9 mouse cellular contexts compared by ENCODE assay signal in genomic region chr3:55423640-55424397, GRCm38 (mm10). TPM values are rescaled to one million over a fixed set of nuclear protein-coding genes. Genes with fewer than 3 reads are reported as not detected.
DNase-seq lines count a peak whose midpoint lies in the region; ATAC-seq and TF ChIP-seq lines count a peak whose summit lies in the region.
"Had no signal": no experiment of that assay in that cellular context is flagged by ENCODE, and none has a peak within 500 bp of the region (broad histone marks: within the 10 kb centered on the region; RNA-seq: fewer than 3 reads in every experiment).

No protein-coding gene starts in this region.

- H3K4me2 ChIP-seq in hindbrain, embryonic 13.5 days = peak overlapping the region; percentile 40
- peak overlapping the region; percentile 46 for H3K4me2 ChIP-seq in midbrain, embryonic 12.5 days (replicated peaks)
- H3K4me2 ChIP-seq in liver, postnatal 0 days (ENCODE audit: low read depth, low read length) = no peak overlapping the region

- H3K9ac ChIP-seq in hindbrain, embryonic 13.5 days = peak overlapping the region; percentile 26; the same call in 1 of the 2 replicates
- no peak overlapping the region for H3K9ac ChIP-seq in midbrain, embryonic 12.5 days (replicated peaks)
- H3K9ac ChIP-seq in liver, postnatal 0 days (replicated peaks) = no peak overlapping the region

- 9% methylated on average over 11 of the region's 11 CpGs for WGBS in hindbrain, embryonic 13.5 days
- WGBS in midbrain, embryonic 12.5 days = 20% methylated on average over 11 of the region's 11 CpGs
- 38% methylated on average over 11 of the region's 11 CpGs for WGBS in liver, postnatal 0 days (ENCODE audit: insufficient replicate concordance)

- peaks cover 51% of the 10 kb centered on the region for H3K4me1 ChIP-seq in hindbrain, embryonic 13.5 days (replicated peaks)
- H3K4me1 ChIP-seq in midbrain, embryonic 12.5 days = peaks cover 42% of the 10 kb centered on the region
- no peaks in the 10 kb centered on the region for H3K4me1 ChIP-seq in liver, postnatal 0 days (ENCODE audit: insufficient read depth)

- no peaks in the 10 kb centered on the region for H3K27me3 ChIP-seq in hindbrain, embryonic 13.5 days
- no peaks in the 10 kb centered on the region for H3K27me3 ChIP-seq in midbrain, embryonic 12.5 days
- no peaks in the 10 kb centered on the region for H3K27me3 ChIP-seq in liver, postnatal 0 days (ENCODE audit: insufficient read depth, low read length)

- DNase-seq in embryo, embryonic 10.5 days (ENCODE audit: low spot score) = peak; percentile 43
- DNase-seq in embryo, embryonic 10 days (ENCODE audit: low spot score) = no peak
- peak; percentile 90 for DNase-seq in brain, adult 2 months (ENCODE audit: low read depth, low spot score)
- DNase-seq in adrenal gland, postnatal 4 days (ENCODE audit: low spot score in 2 of 2) = no peak
- no peak for DNase-seq in liver, postnatal 0 days
- DNase-seq in lung, adult 18-20 months = no peak

- no peaks in the 10 kb centered on the region for H3K9me3 ChIP-seq in hindbrain, embryonic 13.5 days
- H3K9me3 ChIP-seq in midbrain, embryonic 12.5 days = no peaks in the 10 kb centered on the region
- no peaks in the 10 kb centered on the region for H3K9me3 ChIP-seq in liver, postnatal 0 days (ENCODE audit: low read length)

- TF ChIP-seq EP300 in liver, postnatal 0 days (IDR thresholded peaks at IDR 0.05; ENCODE audit: low read depth) = no peak

- no peak for TF ChIP-seq CTCF in liver, postnatal 0 days (IDR thresholded peaks at IDR 0.05; ENCODE audit: low read depth)

- H3K27ac ChIP-seq in hindbrain, embryonic 13.5 days = peak overlapping the region; percentile 91
- H3K27ac ChIP-seq in midbrain, embryonic 12.5 days (replicated peaks) = peak overlapping the region; percentile 61
- no peak overlapping the region for H3K27ac ChIP-seq in liver, postnatal 0 days (ENCODE audit: low read depth)

- peak; percentile 90 for ATAC-seq in hindbrain, embryonic 13.5 days (ENCODE audit: low FRiP score)
- peak; percentile 94 for ATAC-seq in midbrain, embryonic 12.5 days (ENCODE audit: low FRiP score, low read depth)
- ATAC-seq in liver, postnatal 0 days = no peak

- peak overlapping the region; percentile 9; the same call in 1 of the 2 replicates for H3K4me3 ChIP-seq in hindbrain, embryonic 13.5 days
- peak overlapping the region; percentile 27 for H3K4me3 ChIP-seq in midbrain, embryonic 12.5 days
- H3K4me3 ChIP-seq in liver, postnatal 0 days (ENCODE audit: low read depth, low read length) = no peak overlapping the region

- no peaks in the 10 kb centered on the region for H3K36me3 ChIP-seq in hindbrain, embryonic 13.5 days
- H3K36me3 ChIP-seq in midbrain, embryonic 12.5 days = no peaks in the 10 kb centered on the region
- no peaks in the 10 kb centered on the region for H3K36me3 ChIP-seq in liver, postnatal 0 days (replicated peaks; ENCODE audit: insufficient read depth, low read length)

RNA-seq across cellular contexts. Expression of gene Gm21954, which starts 48.2 kb away (rescaled TPM):
- polyA plus RNA-seq in hindbrain, embryonic 13.5 days (2015; fragmentation: Nextera tagmentation; extraction: Ambion mirVana) = not detected in 2 replicates
- not detected in 2 replicates for polyA plus RNA-seq in midbrain, embryonic 12.5 days (2016; fragmentation: Nextera tagmentation; extraction: Ambion mirVana)
- not detected for total RNA-seq in adrenal gland, postnatal 4 days (2021)
- not detected in 2 replicates for polyA plus RNA-seq in liver, postnatal 0 days (2015; fragmentation: Nextera tagmentation; extraction: Ambion mirVana)
- polyA plus RNA-seq: limb, embryonic 14.5 days had no signal

Comparison
In these comparisons a context has a peak if more than half of its experiments do, and no peak if none do; other contexts are left out.
1. DNase-seq: peak in embryo, embryonic 10.5 days (single experiment) and brain, adult 2 months (single experiment); none in embryo, embryonic 10 days (single experiment), adrenal gland, postnatal 4 days (0 of 2), liver, postnatal 0 days (single experiment) and lung, adult 18-20 months (0 of 2).